In genomic region chr11:85823181-85823580, GRCm38 (mm10) we compare ENCODE assay signal across 9 mouse cellular contexts. TPM values are rescaled to one million over a fixed set of nuclear protein-coding genes. Genes with fewer than 3 reads are reported as not detected.
DNase-seq lines count a peak whose midpoint lies in the region; ATAC-seq and TF ChIP-seq lines count a peak whose summit lies in the region.
"Had no signal": no experiment of that assay in that cellular context is flagged by ENCODE, and none has a peak within 500 bp of the region (broad histone marks: within the 10 kb centered on the region; RNA-seq: fewer than 3 reads in every experiment).

No protein-coding gene starts in this region.

- ATAC-seq in intestine, embryonic 15.5 days, result peak; percentile 32; the same call in 1 of the 2 replicates
- ATAC-seq in lung, embryonic 14.5 days (ENCODE audit: insufficient read depth), result 0 out of 2 replicates have a peak, but pooled peaks have one; percentile 47
- no peak for ATAC-seq in activated CD4-positive, CD25-positive, alpha-beta regulatory T cell, adult 4 months

- DNase-seq in ovary, postnatal 14 days (ENCODE audit: low spot score), result peak; percentile 84
- DNase-seq in ovary, postnatal 10 days (ENCODE audit: low spot score), result no peak
- DNase-seq in adrenal gland, postnatal 36 days, result peak; percentile 89 to 92
- peak; percentile 89 for DNase-seq in lung, embryonic 14.5 days

- H3K27me3 ChIP-seq in intestine, embryonic 15.5 days (replicated peaks), result 0 out of 2 replicates have a peak, but pooled peaks cover 10% of the 10 kb centered on the region
- H3K27me3 ChIP-seq in lung, embryonic 14.5 days (ENCODE audit: insufficient read depth, low read length), result peaks cover 5% of the 10 kb centered on the region; the same call in 1 of the 2 replicates
- H3K27me3 ChIP-seq in small intestine, adult 2 months (ENCODE audit: control insufficient read depth, insufficient read depth, low read length), result no peaks in the 10 kb centered on the region; the same call in 1 of the 2 replicates

- H3K4me3 ChIP-seq in embryonic fibroblast, embryonic 13.5 days (ENCODE audit: insufficient read depth, low read length), result no peak overlapping the region
- H3K4me3 ChIP-seq in intestine, embryonic 15.5 days (replicated peaks), result no peak overlapping the region
- H3K4me3 ChIP-seq in lung, embryonic 14.5 days (ENCODE audit: low read depth, low read length), result no peak overlapping the region
- no peak overlapping the region for H3K4me3 ChIP-seq in small intestine, adult 2 months (ENCODE audit: low read depth, low read length)

- TF ChIP-seq POLR2A in embryonic fibroblast, embryonic 13.5 days (IDR thresholded peaks at IDR 0.05; ENCODE audit: low read depth, low read length), result no peak
- TF ChIP-seq POLR2A in small intestine, adult 2 months (IDR thresholded peaks at IDR 0.05; ENCODE audit: low read depth, low read length), result no peak

- no peaks in the 10 kb centered on the region for H3K9me3 ChIP-seq in intestine, embryonic 15.5 days
- no peaks in the 10 kb centered on the region for H3K9me3 ChIP-seq in lung, embryonic 14.5 days (ENCODE audit: low read depth, low read length)

- peak; percentile 91 for TF ChIP-seq CTCF in embryonic fibroblast, embryonic 13.5 days (IDR thresholded peaks at IDR 0.05; ENCODE audit: borderline replicate concordance, insufficient read depth, low read length)
- TF ChIP-seq CTCF in lung, embryonic 14.5 days (IDR thresholded peaks at IDR 0.05; ENCODE audit: low read depth), result peak; percentile 97
- peak; percentile 84 for TF ChIP-seq CTCF in small intestine, adult 2 months (IDR thresholded peaks at IDR 0.05; ENCODE audit: extremely low read depth, insufficient read length, insufficient replicate concordance, low read depth, low read length)

- no peak overlapping the region for H3K9ac ChIP-seq in intestine, embryonic 15.5 days
- no peak overlapping the region for H3K9ac ChIP-seq in lung, embryonic 14.5 days

- H3K27ac ChIP-seq in embryonic fibroblast, embryonic 13.5 days (ENCODE audit: insufficient read depth, low read length), result no peak overlapping the region
- H3K27ac ChIP-seq in intestine, embryonic 15.5 days, result no peak overlapping the region
- peak overlapping the region; percentile 16; the same call in 1 of the 2 replicates for H3K27ac ChIP-seq in lung, embryonic 14.5 days (ENCODE audit: low read depth)
- no peak overlapping the region for H3K27ac ChIP-seq in small intestine, adult 2 months (ENCODE audit: insufficient read depth, low read depth, low read length)

- H3K4me1 ChIP-seq in embryonic fibroblast, embryonic 13.5 days (ENCODE audit: control insufficient read depth, insufficient read depth, low read length), result no peaks in the 10 kb centered on the region
- H3K4me1 ChIP-seq in intestine, embryonic 15.5 days (replicated peaks), result peaks cover 29% of the 10 kb centered on the region
- peaks cover 20% of the 10 kb centered on the region for H3K4me1 ChIP-seq in lung, embryonic 14.5 days (ENCODE audit: insufficient read depth)
- no peaks in the 10 kb centered on the region for H3K4me1 ChIP-seq in small intestine, adult 2 months (ENCODE audit: control insufficient read depth, insufficient read depth, insufficient read length, low read length)

- WGBS in intestine, embryonic 15.5 days, result 18% methylated on average over 6 of the region's 6 CpGs
- WGBS in lung, embryonic 14.5 days, result 16% methylated on average over 6 of the region's 6 CpGs
- WGBS in small intestine, adult 2 months, result 14% methylated on average over 6 of the region's 6 CpGs

- no peak overlapping the region for H3K4me2 ChIP-seq in intestine, embryonic 15.5 days (replicated peaks)
- no peak overlapping the region for H3K4me2 ChIP-seq in lung, embryonic 14.5 days

- no peaks in the 10 kb centered on the region for H3K36me3 ChIP-seq in intestine, embryonic 15.5 days
- 0 out of 2 replicates have a peak, but pooled peaks cover 3% of the 10 kb centered on the region for H3K36me3 ChIP-seq in lung, embryonic 14.5 days (ENCODE audit: insufficient read depth)
- no peaks in the 10 kb centered on the region for H3K36me3 ChIP-seq in small intestine, adult 2 months (ENCODE audit: control insufficient read depth, insufficient read depth, low read length)

RNA-seq across cellular contexts. Expression of gene Tbx2, which starts 9.2 kb away (rescaled TPM):
- 10 to 100 TPM; 22.3 to 29.0 TPM for total RNA-seq in adrenal gland, postnatal 36 days (2021)
- polyA plus RNA-seq in embryonic fibroblast, embryonic 13.5 days (2011; ENCODE audit: insufficient read length, low read depth, missing spikeins), result 2.2 and 3.0 TPM in 2 replicates
- polyA plus RNA-seq in intestine, embryonic 15.5 days (2015; fragmentation: Nextera tagmentation; extraction: Ambion mirVana), result 4.9 and 5.6 TPM in 2 replicates
- 61.4 and 67.5 TPM in 2 replicates for polyA plus RNA-seq in lung, embryonic 14.5 days (2014; fragmentation: Nextera tagmentation; extraction: Ambion mirVana)
- 10.2 and 19.7 TPM in 2 replicates for polyA plus RNA-seq in small intestine, adult 2 months (2012; rRNA removed)
- polyA plus RNA-seq in activated CD4-positive, CD25-positive, alpha-beta regulatory T cell, adult 4 months (2017; shearing (Covaris generic)), result under 1 TPM in 1 of 2 experiments, not detected in 1; 0.13 TPM

RNA-seq across cellular contexts. Expression of gene Gm11444, which starts 27.0 kb away (rescaled TPM):
- total RNA-seq in adrenal gland, postnatal 36 days (2021), result not detected
- polyA plus RNA-seq in embryonic fibroblast, embryonic 13.5 days (2011; ENCODE audit: insufficient read length, low read depth, missing spikeins), result not detected in 2 replicates
- not detected in 2 replicates for polyA plus RNA-seq in intestine, embryonic 15.5 days (2015; fragmentation: Nextera tagmentation; extraction: Ambion mirVana)
- polyA plus RNA-seq in lung, embryonic 14.5 days (2014; fragmentation: Nextera tagmentation; extraction: Ambion mirVana), result not detected in 2 replicates
- polyA plus RNA-seq in small intestine, adult 2 months (2012; rRNA removed), result not detected in 2 replicates
- polyA plus RNA-seq in activated CD4-positive, CD25-positive, alpha-beta regulatory T cell, adult 4 months (2017; shearing (Covaris generic)), result 1 to 10 TPM in 1 of 2 experiments, not detected in 1; 1.0 TPM
- polyA plus RNA-seq: heart, embryonic 14.5 days had no signal
